16 mouse cellular contexts compared by ENCODE assay signal in the genomic region with DNA sequence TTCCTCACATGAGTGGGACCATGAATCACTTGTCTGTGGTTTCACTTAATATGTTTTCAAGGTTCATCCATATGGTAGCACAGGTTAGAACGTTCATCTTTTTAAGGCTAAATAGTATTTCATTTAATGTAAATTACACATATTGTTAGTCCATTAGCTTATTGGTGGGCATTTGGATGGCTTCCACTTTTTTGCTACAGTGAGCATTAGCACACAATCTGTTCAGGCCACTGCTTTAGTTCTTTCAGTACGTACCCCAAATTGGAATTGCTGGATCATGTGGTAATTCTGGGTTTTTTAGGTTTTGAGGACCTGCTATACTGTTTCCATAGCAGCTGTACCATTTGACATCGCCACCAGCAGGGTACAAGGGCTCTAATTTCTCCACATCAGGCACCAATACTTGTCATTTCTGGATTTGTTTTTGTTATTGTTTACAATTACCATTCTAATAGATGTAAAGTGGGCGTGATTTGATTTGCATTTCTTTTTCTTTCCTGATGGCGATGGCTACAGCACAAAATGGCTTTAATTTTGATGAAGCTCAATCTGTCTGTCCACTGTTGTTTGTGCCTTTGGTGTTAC. TPM values are rescaled to one million over a fixed set of nuclear protein-coding genes. Genes with fewer than 3 reads are reported as not detected.
DNase-seq lines count a peak whose midpoint lies in the region; ATAC-seq and TF ChIP-seq lines count a peak whose summit lies in the region.
"Had no signal": no experiment of that assay in that cellular context is flagged by ENCODE, and none has a peak within 500 bp of the region (broad histone marks: within the 10 kb centered on the region; RNA-seq: fewer than 3 reads in every experiment).

No protein-coding gene starts in this region.

- H3K27me3 ChIP-seq in hindbrain, embryonic 12.5 days, result no peaks in the 10 kb centered on the region
- H3K27me3 ChIP-seq in hindbrain, embryonic 16.5 days (replicated peaks; ENCODE audit: control insufficient read depth, insufficient read depth, low read length), result no peaks in the 10 kb centered on the region
- H3K27me3 ChIP-seq in midbrain, postnatal 0 days (ENCODE audit: insufficient read depth, low read length), result no peaks in the 10 kb centered on the region
- no peaks in the 10 kb centered on the region for H3K27me3 ChIP-seq in midbrain, embryonic 10.5 days (ENCODE audit: low read depth, poor library complexity, severe bottlenecking)
- H3K27me3 ChIP-seq in hindbrain, embryonic 13.5 days, result no peaks in the 10 kb centered on the region
- H3K27me3 ChIP-seq: liver, embryonic 13.5 days had no signal

- no peak overlapping the region for H3K4me3 ChIP-seq in hindbrain, embryonic 12.5 days
- H3K4me3 ChIP-seq in hindbrain, embryonic 16.5 days (ENCODE audit: low read length), result no peak overlapping the region
- H3K4me3 ChIP-seq in midbrain, postnatal 0 days (ENCODE audit: low read depth, low read length), result no peak overlapping the region
- H3K4me3 ChIP-seq in midbrain, embryonic 10.5 days, result no peak overlapping the region
- H3K4me3 ChIP-seq in hindbrain, embryonic 13.5 days, result no peak overlapping the region
- H3K4me3 ChIP-seq: liver, embryonic 13.5 days had no signal

- no peak overlapping the region for H3K9ac ChIP-seq in hindbrain, embryonic 12.5 days
- H3K9ac ChIP-seq in hindbrain, embryonic 16.5 days (ENCODE audit: low read depth, low read length), result no peak overlapping the region
- H3K9ac ChIP-seq in midbrain, postnatal 0 days (replicated peaks; ENCODE audit: low read length, poor library complexity, severe bottlenecking), result no peak overlapping the region
- no peak overlapping the region for H3K9ac ChIP-seq in hindbrain, embryonic 13.5 days

- 0 out of 2 replicates have a peak, but pooled peaks cover 4% of the 10 kb centered on the region for H3K36me3 ChIP-seq in hindbrain, embryonic 12.5 days
- H3K36me3 ChIP-seq in hindbrain, embryonic 16.5 days (ENCODE audit: control insufficient read depth, insufficient read depth, low read length), result no peaks in the 10 kb centered on the region
- 0 out of 2 replicates have a peak, but pooled peaks cover 2% of the 10 kb centered on the region for H3K36me3 ChIP-seq in midbrain, postnatal 0 days (ENCODE audit: insufficient read depth, low read length)
- H3K36me3 ChIP-seq in midbrain, embryonic 10.5 days, result peaks cover 14% of the 10 kb centered on the region
- peaks cover 3% of the 10 kb centered on the region; the same call in 1 of the 2 replicates for H3K36me3 ChIP-seq in hindbrain, embryonic 13.5 days

- DNase-seq in midbrain, postnatal 0 days (ENCODE audit: low spot score), result no peak
- no peak for DNase-seq in midbrain, embryonic 10.5 days (ENCODE audit: low spot score)
- no peak for DNase-seq in retina, embryonic 14.5 days (ENCODE audit: low spot score)
- DNase-seq in left cerebral cortex, adult 18-20 months (ENCODE audit: low spot score in 2 of 2), result no peak
- DNase-seq: adrenal gland, postnatal 10 days; cerebellum, adult 18-20 months; gastrocnemius, postnatal 10 days; heart, adult 18-20 months; kidney, adult 8-10 months; kidney, postnatal 4 days; layer of hippocampus, postnatal 36 days; liver, embryonic 13.5 days; thymus, adult 18-20 months had no signal

- 75% methylated on average over 5 of the region's 5 CpGs for WGBS in hindbrain, embryonic 12.5 days
- 56% methylated on average over 5 of the region's 5 CpGs for WGBS in hindbrain, embryonic 16.5 days
- WGBS in midbrain, postnatal 0 days, result 73% methylated on average over 5 of the region's 5 CpGs
- WGBS in midbrain, embryonic 10.5 days, result 85% methylated on average over 5 of the region's 5 CpGs
- 65% methylated on average over 5 of the region's 5 CpGs for WGBS in hindbrain, embryonic 13.5 days

- TF ChIP-seq CTCF in midbrain, postnatal 0 days (IDR thresholded peaks at IDR 0.05), result no peak

- no peak for ATAC-seq in hindbrain, embryonic 12.5 days (ENCODE audit: low FRiP score)
- no peak for ATAC-seq in hindbrain, embryonic 16.5 days
- no peak for ATAC-seq in midbrain, postnatal 0 days (ENCODE audit: low FRiP score)
- ATAC-seq in hindbrain, embryonic 13.5 days (ENCODE audit: low FRiP score), result no peak

- peak overlapping the region; percentile 58; the same call in 1 of the 2 replicates for H3K27ac ChIP-seq in hindbrain, embryonic 12.5 days
- no peak overlapping the region for H3K27ac ChIP-seq in hindbrain, embryonic 16.5 days (ENCODE audit: low read depth, low read length)
- H3K27ac ChIP-seq in midbrain, postnatal 0 days (ENCODE audit: low read depth, low read length), result 0 out of 2 replicates have a peak overlapping the region, but pooled peaks have one; percentile 18
- no peak overlapping the region for H3K27ac ChIP-seq in midbrain, embryonic 10.5 days (replicated peaks)
- H3K27ac ChIP-seq in hindbrain, embryonic 13.5 days, result peak overlapping the region; percentile 78
- H3K27ac ChIP-seq: liver, embryonic 13.5 days had no signal

- H3K4me1 ChIP-seq in hindbrain, embryonic 12.5 days, result peaks cover 29% of the 10 kb centered on the region
- peaks cover 23% of the 10 kb centered on the region for H3K4me1 ChIP-seq in hindbrain, embryonic 16.5 days (ENCODE audit: control insufficient read depth, insufficient read depth, low read depth, low read length)
- H3K4me1 ChIP-seq in midbrain, postnatal 0 days (ENCODE audit: insufficient read depth, low read length), result no peaks in the 10 kb centered on the region
- peaks cover 67% of the 10 kb centered on the region for H3K4me1 ChIP-seq in midbrain, embryonic 10.5 days
- H3K4me1 ChIP-seq in hindbrain, embryonic 13.5 days (replicated peaks), result peaks cover 49% of the 10 kb centered on the region

- no peaks in the 10 kb centered on the region for H3K9me3 ChIP-seq in hindbrain, embryonic 12.5 days (replicated peaks)
- no peaks in the 10 kb centered on the region for H3K9me3 ChIP-seq in hindbrain, embryonic 16.5 days (ENCODE audit: control insufficient read depth, low read length)
- no peaks in the 10 kb centered on the region for H3K9me3 ChIP-seq in midbrain, postnatal 0 days (ENCODE audit: low read length)
- no peaks in the 10 kb centered on the region for H3K9me3 ChIP-seq in midbrain, embryonic 10.5 days (replicated peaks)
- no peaks in the 10 kb centered on the region for H3K9me3 ChIP-seq in hindbrain, embryonic 13.5 days
- H3K9me3 ChIP-seq: liver, embryonic 13.5 days had no signal

- no peak overlapping the region for H3K4me2 ChIP-seq in hindbrain, embryonic 12.5 days (replicated peaks)
- H3K4me2 ChIP-seq in hindbrain, embryonic 16.5 days (ENCODE audit: low read length), result no peak overlapping the region
- no peak overlapping the region for H3K4me2 ChIP-seq in midbrain, postnatal 0 days (ENCODE audit: low read depth, low read length, poor library complexity, severe bottlenecking)
- H3K4me2 ChIP-seq in hindbrain, embryonic 13.5 days, result no peak overlapping the region
- H3K4me2 ChIP-seq: liver, embryonic 13.5 days had no signal

RNA-seq across cellular contexts. Expression of a gene that starts 49.8 kb away (rescaled TPM):
- polyA plus RNA-seq in hindbrain, embryonic 12.5 days (2016; fragmentation: Nextera tagmentation; extraction: Ambion mirVana), result 37.7 and 39.3 TPM in 2 replicates
- polyA plus RNA-seq in hindbrain, embryonic 16.5 days (2015; fragmentation: Nextera tagmentation; extraction: Ambion mirVana), result 19.8 and 24.2 TPM in 2 replicates
- 11.5 and 14.4 TPM in 2 replicates for total RNA-seq in midbrain, postnatal 0 days (2014; rRNA removed)
- polyA plus RNA-seq in midbrain, postnatal 0 days (2015; fragmentation: Nextera tagmentation; extraction: Ambion mirVana), result 13.2 and 14.5 TPM in 2 replicates
- polyA plus RNA-seq in midbrain, embryonic 10.5 days (2016; fragmentation: Nextera tagmentation; extraction: Ambion mirVana), result 50.2 and 53.6 TPM in 2 replicates
- polyA plus RNA-seq in hindbrain, embryonic 13.5 days (2015; fragmentation: Nextera tagmentation; extraction: Ambion mirVana), result 25.0 and 26.3 TPM in 2 replicates
- 10 to 100 TPM; 18.4 to 18.6 TPM for total RNA-seq in left cerebral cortex, adult 18-20 months (2021)

RNA-seq across cellular contexts. Expression of a gene that starts 51.0 kb away (rescaled TPM):
- 240 and 246 TPM in 2 replicates for polyA plus RNA-seq in hindbrain, embryonic 12.5 days (2016; fragmentation: Nextera tagmentation; extraction: Ambion mirVana)
- 351 and 369 TPM in 2 replicates for polyA plus RNA-seq in hindbrain, embryonic 16.5 days (2015; fragmentation: Nextera tagmentation; extraction: Ambion mirVana)
- total RNA-seq in midbrain, postnatal 0 days (2014; rRNA removed), result 356 and 359 TPM in 2 replicates
- polyA plus RNA-seq in midbrain, postnatal 0 days (2015; fragmentation: Nextera tagmentation; extraction: Ambion mirVana), result 327 and 343 TPM in 2 replicates
- polyA plus RNA-seq in midbrain, embryonic 10.5 days (2016; fragmentation: Nextera tagmentation; extraction: Ambion mirVana), result 188 and 224 TPM in 2 replicates
- 310 and 317 TPM in 2 replicates for polyA plus RNA-seq in hindbrain, embryonic 13.5 days (2015; fragmentation: Nextera tagmentation; extraction: Ambion mirVana)
- total RNA-seq in left cerebral cortex, adult 18-20 months (2021), result 100 to 1,000 TPM; 196 to 198 TPM

RNA-seq across cellular contexts. Expression of a gene that starts 55.0 kb away (rescaled TPM):
- polyA plus RNA-seq in hindbrain, embryonic 12.5 days (2016; fragmentation: Nextera tagmentation; extraction: Ambion mirVana), result 41.8 and 44.7 TPM in 2 replicates
- polyA plus RNA-seq in hindbrain, embryonic 16.5 days (2015; fragmentation: Nextera tagmentation; extraction: Ambion mirVana), result 23.4 and 27.6 TPM in 2 replicates
- total RNA-seq in midbrain, postnatal 0 days (2014; rRNA removed), result 96.6 and 103 TPM in 2 replicates
- 27.8 and 30.4 TPM in 2 replicates for polyA plus RNA-seq in midbrain, postnatal 0 days (2015; fragmentation: Nextera tagmentation; extraction: Ambion mirVana)
- polyA plus RNA-seq in midbrain, embryonic 10.5 days (2016; fragmentation: Nextera tagmentation; extraction: Ambion mirVana), result 24.6 and 27.8 TPM in 2 replicates
- polyA plus RNA-seq in hindbrain, embryonic 13.5 days (2015; fragmentation: Nextera tagmentation; extraction: Ambion mirVana), result 29.7 and 31.6 TPM in 2 replicates
- total RNA-seq in left cerebral cortex, adult 18-20 months (2021), result 100 to 1,000 TPM; 119 to 120 TPM

Comparison
In these comparisons a context has a peak if more than half of its experiments do, and no peak if none do; other contexts are left out.
1. H3K27ac ChIP-seq: peak in hindbrain, embryonic 12.5 days (single experiment), midbrain, postnatal 0 days (single experiment) and hindbrain, embryonic 13.5 days (single experiment); none in hindbrain, embryonic 16.5 days (single experiment) and midbrain, embryonic 10.5 days (single experiment).